Mouse (Mus musculus): ENCODE data around the gene Exoc3l2. TPM values are rescaled to one million over a fixed set of nuclear protein-coding genes. Genes with fewer than 3 reads are reported as not detected.
A peak's percentile ranks its signal among the peaks of the same experiment; 100 is the strongest.

Gene Exoc3l2
- polyA plus RNA-seq, 1 experiment: not detected

DNA sequence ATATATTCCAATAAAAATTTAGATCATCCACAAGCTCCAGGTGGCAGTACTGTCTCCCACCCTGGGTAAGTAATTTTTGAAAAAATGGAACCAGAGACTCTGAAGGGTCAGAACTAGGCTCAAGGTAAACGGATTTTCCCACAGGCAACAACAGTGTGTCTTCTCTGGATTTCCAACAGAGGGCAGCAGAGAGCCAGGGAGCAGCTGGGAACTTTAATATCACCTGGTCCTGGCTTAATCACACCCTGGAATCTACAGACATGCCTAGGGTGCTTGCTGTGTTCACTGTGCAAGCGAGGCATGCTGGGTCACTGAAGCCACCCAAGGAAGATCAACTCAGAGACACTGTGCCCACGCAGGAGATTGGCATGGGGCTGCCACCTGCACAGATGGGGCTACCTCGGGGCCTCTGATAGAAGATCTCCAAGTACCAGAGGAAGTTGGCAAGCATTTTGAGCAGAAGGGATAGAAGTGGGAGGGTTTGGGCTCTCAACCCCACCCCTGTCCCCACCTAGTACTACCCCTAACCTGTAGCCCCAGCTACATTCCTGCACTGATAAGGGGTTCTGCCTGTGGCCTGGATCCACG lies 40.4 kb downstream of the Exoc3l2 start:
- no peaks in the 10 kb centered on the region for H3K79me2 ChIP-seq (ENCODE audit: control insufficient read depth, insufficient read depth)
- H3K36me3 ChIP-seq (ENCODE audit: control insufficient read depth, insufficient read depth): no peaks in the 10 kb centered on the region
- no peaks in the 10 kb centered on the region for H3K27me3 ChIP-seq (ENCODE audit: control insufficient read depth, insufficient read depth, insufficient read length)
- TF ChIP-seq SRF (IDR thresholded peaks at IDR 0.05; ENCODE audit: control insufficient read depth, insufficient read length, low read depth) (no peak), CEBPB (IDR thresholded peaks at IDR 0.05; ENCODE audit: insufficient read depth, poor library complexity, severe bottlenecking) (no peak), TCF12 (IDR thresholded peaks at IDR 0.05; ENCODE audit: insufficient read depth, poor library complexity, severe bottlenecking) (no peak), USF1 (IDR thresholded peaks at IDR 0.05; ENCODE audit: low read depth) (no peak), E2F4 (IDR thresholded peaks at IDR 0.05; ENCODE audit: insufficient read depth) (no peak), MYOG (IDR thresholded peaks at IDR 0.05; ENCODE audit: control insufficient read depth in 1 of 3, insufficient read depth in 1 of 3, insufficient read length in 2 of 3, low read depth in 2 of 3) (no peak), TCF3 (IDR thresholded peaks at IDR 0.05; ENCODE audit: insufficient read length, low read depth) (no peak), MYOD1 (IDR thresholded peaks at IDR 0.05; ENCODE audit: control insufficient read depth in 1 of 3, insufficient read length in 2 of 3, low read depth in 2 of 3) (no peak), POLR2AphosphoS2 (IDR thresholded peaks at IDR 0.05; ENCODE audit: insufficient read length, low read depth) (no peak), REST (IDR thresholded peaks at IDR 0.05; ENCODE audit: insufficient read depth, insufficient read length) (no peak), MAX (IDR thresholded peaks at IDR 0.05; ENCODE audit: low read depth) (no peak), POLR2A (IDR thresholded peaks at IDR 0.05; ENCODE audit: insufficient read length, low read depth) (no peak)
- H3ac ChIP-seq (ENCODE audit: control insufficient read depth, insufficient read length): no peak overlapping the region
- H3K4me3 ChIP-seq: no peak overlapping the region
- no peak overlapping the region for H3K4me2 ChIP-seq (ENCODE audit: low read depth)

DNA sequence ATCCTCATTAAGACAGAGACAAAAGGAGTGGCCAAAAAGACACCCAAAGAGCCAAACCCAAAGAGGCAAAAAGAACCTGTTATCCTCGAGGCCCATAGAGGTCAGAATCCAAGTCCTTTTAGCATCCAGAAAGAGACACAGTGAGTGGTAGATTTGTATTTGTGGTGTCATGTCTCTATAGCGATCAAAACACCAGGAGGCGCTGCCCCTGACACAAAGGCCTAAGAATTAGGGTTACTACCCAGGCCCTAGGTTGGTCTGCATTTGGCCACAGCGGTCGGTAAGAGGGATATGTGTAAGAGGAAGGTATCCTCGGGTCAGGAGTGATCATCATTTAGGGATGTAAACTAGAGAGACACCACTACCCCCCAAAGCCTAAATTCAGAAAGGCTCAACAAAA lies 43.2 kb downstream of the Exoc3l2 start:
- Histone ChIP-seq H3K4me3 (no peak overlapping the region), H3K4me2 (ENCODE audit: low read depth) (peak overlapping the region; percentile 84)
- TF ChIP-seq USF1 (IDR thresholded peaks at IDR 0.05; ENCODE audit: low read depth) (no peak), MYOG (IDR thresholded peaks at IDR 0.05; ENCODE audit: control insufficient read depth in 1 of 3, insufficient read depth in 1 of 3, insufficient read length in 2 of 3, low read depth in 2 of 3) (no peak), E2F4 (IDR thresholded peaks at IDR 0.05; ENCODE audit: insufficient read depth) (no peak), CEBPB (IDR thresholded peaks at IDR 0.05; ENCODE audit: insufficient read depth, poor library complexity, severe bottlenecking) (no peak), REST (IDR thresholded peaks at IDR 0.05; ENCODE audit: insufficient read depth, insufficient read length) (no peak), TCF3 (IDR thresholded peaks at IDR 0.05; ENCODE audit: insufficient read length, low read depth) (no peak), POLR2AphosphoS2 (IDR thresholded peaks at IDR 0.05; ENCODE audit: insufficient read length, low read depth) (no peak), TCF12 (IDR thresholded peaks at IDR 0.05; ENCODE audit: insufficient read depth, poor library complexity, severe bottlenecking) (no peak), POLR2A (IDR thresholded peaks at IDR 0.05; ENCODE audit: insufficient read length, low read depth) (no peak), MAX (IDR thresholded peaks at IDR 0.05; ENCODE audit: low read depth) (no peak), SRF (IDR thresholded peaks at IDR 0.05; ENCODE audit: control insufficient read depth, insufficient read length, low read depth) (no peak)

DNA sequence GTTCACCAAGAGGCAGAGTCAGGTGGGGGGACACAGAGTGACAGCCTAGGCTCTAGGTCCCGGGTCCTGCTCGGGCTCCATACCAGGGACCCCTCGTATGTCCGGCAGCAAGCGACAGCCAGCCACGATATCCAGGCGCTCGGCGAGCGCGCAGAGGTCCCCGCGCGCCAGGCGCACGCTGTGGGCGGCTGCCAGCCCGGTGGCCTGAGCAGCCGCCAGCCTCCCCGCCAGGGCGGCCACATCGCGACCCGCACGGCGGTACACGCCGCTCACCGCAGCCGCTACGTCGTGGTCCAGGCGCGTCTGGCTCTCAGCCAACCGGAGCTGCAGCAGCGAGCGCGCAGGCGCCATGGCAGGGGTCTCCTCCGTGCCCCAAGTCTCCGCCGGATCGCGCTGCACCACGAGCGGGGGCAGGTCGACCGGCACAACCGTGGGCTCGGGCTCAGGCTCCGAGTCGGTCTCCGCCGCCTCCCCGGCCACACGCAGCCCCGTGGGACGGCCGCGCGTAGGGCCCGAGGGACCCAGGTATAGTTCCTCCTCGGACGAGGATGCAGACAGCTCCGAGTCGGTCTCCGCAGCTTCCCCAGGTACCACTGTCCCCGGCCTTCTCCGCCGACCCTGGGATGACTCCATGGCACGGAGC lies 44.0 kb downstream of the Exoc3l2 start:
- TF ChIP-seq POLR2AphosphoS2 (IDR thresholded peaks at IDR 0.05; ENCODE audit: insufficient read length, low read depth) (no peak), MYOD1 (IDR thresholded peaks at IDR 0.05; ENCODE audit: control insufficient read depth in 1 of 3, insufficient read length in 2 of 3, low read depth in 2 of 3) (peak in 2 of 3 experiments; percentile 3 to 10)
- no peaks in the 10 kb centered on the region for H3K27me3 ChIP-seq (ENCODE audit: control insufficient read depth, insufficient read depth, insufficient read length)

More for the DNA sequence above, 43.2 kb downstream of the Exoc3l2 start:
- Histone ChIP-seq H3K36me3 (ENCODE audit: control insufficient read depth, insufficient read depth) (no peaks in the 10 kb centered on the region), H3K79me2 (ENCODE audit: control insufficient read depth, insufficient read depth) (peaks cover 6% of the 10 kb centered on the region), H3K27me3 (ENCODE audit: control insufficient read depth, insufficient read depth, insufficient read length) (no peaks in the 10 kb centered on the region), H3ac (ENCODE audit: control insufficient read depth, insufficient read length) (no peak overlapping the region)

DNA sequence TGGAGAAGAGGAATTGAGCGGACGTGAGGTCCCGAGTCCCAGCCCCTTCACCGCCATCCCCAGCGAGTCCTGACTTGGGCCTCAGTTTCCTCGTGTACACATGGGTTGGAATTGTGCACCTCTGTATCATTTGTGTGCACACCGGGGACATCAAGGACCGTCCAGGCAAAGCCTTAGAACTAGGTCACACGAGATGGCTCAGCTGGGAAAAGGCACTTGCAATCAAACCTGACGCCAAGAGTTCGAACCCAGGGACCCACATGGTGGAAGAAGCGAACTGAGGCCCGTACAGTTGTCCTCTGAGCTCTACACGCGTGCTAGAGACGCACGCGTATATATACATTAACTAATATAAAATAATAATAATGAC lies 44.5 kb downstream of the Exoc3l2 start:
- Histone ChIP-seq H3K79me2 (ENCODE audit: control insufficient read depth, insufficient read depth) (peaks cover 6% of the 10 kb centered on the region), H3K27me3 (ENCODE audit: control insufficient read depth, insufficient read depth, insufficient read length) (no peaks in the 10 kb centered on the region), H3K36me3 (ENCODE audit: control insufficient read depth, insufficient read depth) (no peaks in the 10 kb centered on the region), H3ac (ENCODE audit: control insufficient read depth, insufficient read length) (peak overlapping the region; percentile 41), H3K4me3 (peak overlapping the region; percentile 81), H3K4me2 (ENCODE audit: low read depth) (peak overlapping the region; percentile 84)
- TF ChIP-seq MYOD1 (IDR thresholded peaks at IDR 0.05; ENCODE audit: control insufficient read depth in 1 of 3, insufficient read length in 2 of 3, low read depth in 2 of 3) (no peak), E2F4 (IDR thresholded peaks at IDR 0.05; ENCODE audit: insufficient read depth) (no peak), CEBPB (IDR thresholded peaks at IDR 0.05; ENCODE audit: insufficient read depth, poor library complexity, severe bottlenecking) (no peak), POLR2AphosphoS2 (IDR thresholded peaks at IDR 0.05; ENCODE audit: insufficient read length, low read depth) (no peak), MAX (IDR thresholded peaks at IDR 0.05; ENCODE audit: low read depth) (no peak), USF1 (IDR thresholded peaks at IDR 0.05; ENCODE audit: low read depth) (no peak), POLR2A (IDR thresholded peaks at IDR 0.05; ENCODE audit: insufficient read length, low read depth) (no peak)

More for the DNA sequence above, 44.0 kb downstream of the Exoc3l2 start:
- peak overlapping the region; percentile 84 for H3K4me2 ChIP-seq (ENCODE audit: low read depth)
- H3ac ChIP-seq (ENCODE audit: control insufficient read depth, insufficient read length): peak overlapping the region; percentile 41
- H3K4me3 ChIP-seq: peak overlapping the region; percentile 81
- H3K79me2 ChIP-seq (ENCODE audit: control insufficient read depth, insufficient read depth): peaks cover 6% of the 10 kb centered on the region
- no peaks in the 10 kb centered on the region for H3K36me3 ChIP-seq (ENCODE audit: control insufficient read depth, insufficient read depth)

All from myocyte (in vitro differentiated cells).